Mouse (Mus musculus) kidney, embryonic 16.5 days (tissue): ENCODE results near the gene Gm20388. TPM values are rescaled to one million over a fixed set of nuclear protein-coding genes. Genes with fewer than 3 reads are reported as not detected.

ENCODE experiments used
- ATAC-seq: fragments of 200-750 bp; cut with Nextera tagmentation; 2 replicates; pipeline ENCODE4 v1.8.0; 2017; ENCODE audit warnings: moderate TSS enrichment; ENCODE audit not compliant: low FRiP score, low TSS enrichment
- H3K27ac ChIP-seq: fragments of 300-500 bp; sonication (generic); 2 replicates; pipeline ENCODE4 v1.5.1; 2014; ENCODE audit warnings: low read length
- H3K27me3 ChIP-seq: fragments of 300-500 bp; sonication (generic); 2 replicates; pipeline ENCODE4 v1.6.1; 2014; ENCODE audit warnings: low read length, control low read depth, mixed read lengths; ENCODE audit not compliant: insufficient read depth
- H3K36me3 ChIP-seq: fragments of 300-500 bp; sonication (generic); 2 replicates; pipeline ENCODE4 v1.6.1; 2014; ENCODE audit warnings: low read length, control low read depth, mixed read lengths; ENCODE audit not compliant: insufficient read depth
- H3K4me1 ChIP-seq: fragments of 300-500 bp; sonication (generic); 2 replicates; pipeline ENCODE4 v1.6.1; 2014; ENCODE audit warnings: low read length, control low read depth, mixed read lengths; ENCODE audit not compliant: insufficient read depth
- H3K4me2 ChIP-seq: fragments of 300-500 bp; sonication (generic); replicated peaks from 2 replicates; pipeline ENCODE4 v1.6.1; 2014; ENCODE audit warnings: low read depth, low read length
- H3K4me3 ChIP-seq: fragments of 300-500 bp; sonication (generic); 2 replicates; pipeline ENCODE4 v1.5.1; 2014; ENCODE audit warnings: mild to moderate bottlenecking, low read length
- H3K9ac ChIP-seq: fragments of 300-500 bp; sonication (generic); replicated peaks from 2 replicates; pipeline ENCODE4 v1.6.1; 2014; ENCODE audit warnings: low read length
- H3K9me3 ChIP-seq: fragments of 300-500 bp; sonication (generic); 2 replicates; pipeline ENCODE4 v1.6.1; 2016; ENCODE audit warnings: low read length, control low read depth
- WGBS: fragments of 180-500 bp; shearing (Covaris S2); extraction: QIAGEN DNeasy Blood & Tissue Kit; methylation state at CpG from one replicate; pipeline ENCODE4 v1.1.7; 2014; 5-methylcytosine and 5-hydroxymethylcytosine counted together
- polyA plus RNA-seq: library from polyadenylated mRNA; unstranded; fragments of >200 nt; fragmentation: Nextera tagmentation; extraction: Ambion mirVana; gene quantifications from 2 replicates; pipeline ENCODE4 v1.2.1, GENCODE M21; 2015

Gm20388 gene
- polyA plus RNA-seq, 1 experiment from 2014 or later, result 7.7 TPM

DNA sequence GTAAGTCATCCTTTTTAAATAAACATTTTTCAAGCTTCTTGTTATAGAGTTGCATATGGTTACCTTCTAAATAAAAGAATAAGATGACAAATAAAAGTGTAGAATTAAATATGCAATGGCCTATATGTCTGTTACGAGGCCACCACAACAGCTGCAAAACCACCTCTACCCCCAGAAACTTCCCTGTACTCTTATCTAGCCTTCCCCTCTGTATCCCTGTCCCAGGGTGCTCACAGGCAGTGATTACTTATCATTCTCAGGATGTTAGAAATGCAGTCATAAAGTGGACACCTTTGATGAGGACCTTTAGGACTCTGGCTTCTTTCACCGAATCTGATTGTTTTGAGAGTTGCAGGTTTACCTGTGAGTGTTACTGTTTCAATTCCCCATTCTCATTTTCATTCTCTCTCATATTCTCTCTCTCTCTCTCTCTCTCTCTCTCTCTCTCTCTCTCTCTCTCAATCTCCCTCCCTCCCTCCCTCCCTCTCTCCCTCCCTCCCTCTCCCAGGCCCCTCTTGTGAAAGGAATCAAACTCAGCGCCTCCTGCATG, 1932.6 kb downstream of the Gm20388 start:
- H3K9ac ChIP-seq, result no peak overlapping the region
- no peaks in the 10 kb centered on the region for H3K36me3 ChIP-seq
- WGBS, result 68% methylated on average over 3 of the region's 3 CpGs
- no peak overlapping the region for H3K4me2 ChIP-seq
- H3K9me3 ChIP-seq, result no peaks in the 10 kb centered on the region
- H3K4me3 ChIP-seq, result no peak overlapping the region
- no peak overlapping the region for H3K27ac ChIP-seq
- no peaks in the 10 kb centered on the region for H3K27me3 ChIP-seq
- H3K4me1 ChIP-seq, result no peaks in the 10 kb centered on the region
- no peak for ATAC-seq

DNA sequence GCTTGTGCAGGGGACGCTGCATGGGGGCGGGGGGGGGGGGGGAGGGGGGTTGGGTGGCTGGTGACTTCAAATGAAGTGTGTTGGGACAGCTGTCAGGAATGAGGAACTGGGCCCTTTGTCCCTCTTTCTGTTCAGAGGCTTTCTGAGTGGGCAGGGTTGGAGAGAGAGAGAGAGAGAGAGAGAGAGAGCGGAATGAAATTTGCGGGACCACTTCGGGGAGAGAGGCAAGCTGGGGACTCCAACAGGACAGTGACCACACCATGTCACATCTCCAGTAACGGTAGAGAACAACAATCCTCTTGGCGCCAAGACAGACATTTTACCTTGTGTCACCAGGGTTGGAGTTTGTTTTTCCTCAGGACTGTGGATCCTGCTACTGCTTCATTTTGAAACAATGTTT, 1934.1 kb downstream of the Gm20388 start:
- H3K9me3 ChIP-seq, result no peaks in the 10 kb centered on the region
- H3K4me2 ChIP-seq, result no peak overlapping the region
- no peaks in the 10 kb centered on the region for H3K36me3 ChIP-seq

DNA sequence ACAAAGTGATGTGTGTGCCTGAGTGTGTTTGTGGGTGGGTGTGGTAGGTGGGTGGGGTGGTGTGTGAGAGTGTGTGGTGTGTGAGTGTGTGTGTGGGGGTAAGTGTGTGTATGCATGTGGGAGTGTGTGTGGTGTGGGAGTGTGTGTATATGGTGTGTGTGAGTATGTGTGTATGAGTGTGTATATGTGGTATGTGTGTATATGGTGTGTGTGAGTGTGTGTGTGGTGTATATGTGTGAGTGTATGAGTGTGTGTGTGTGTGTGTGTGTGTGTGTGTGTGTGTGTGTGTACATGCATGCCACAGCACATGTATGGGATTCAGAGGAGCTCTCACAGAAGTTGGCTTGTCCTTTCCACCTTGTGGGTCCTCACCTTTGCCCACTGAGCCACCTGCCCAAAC, 1936.2 kb downstream of the Gm20388 start:
- 0 out of 2 replicates have a peak, but pooled peaks cover 2% of the 10 kb centered on the region for H3K27me3 ChIP-seq
- H3K36me3 ChIP-seq, result no peaks in the 10 kb centered on the region

More for the DNA sequence above, 1934.1 kb downstream of the Gm20388 start:
- no peaks in the 10 kb centered on the region for H3K27me3 ChIP-seq
- no peak overlapping the region for H3K9ac ChIP-seq
- no peak for ATAC-seq
- WGBS, result 65% methylated on average over 6 of the region's 7 CpGs
- H3K27ac ChIP-seq, result no peak overlapping the region
- no peak overlapping the region for H3K4me3 ChIP-seq
- no peaks in the 10 kb centered on the region for H3K4me1 ChIP-seq

DNA sequence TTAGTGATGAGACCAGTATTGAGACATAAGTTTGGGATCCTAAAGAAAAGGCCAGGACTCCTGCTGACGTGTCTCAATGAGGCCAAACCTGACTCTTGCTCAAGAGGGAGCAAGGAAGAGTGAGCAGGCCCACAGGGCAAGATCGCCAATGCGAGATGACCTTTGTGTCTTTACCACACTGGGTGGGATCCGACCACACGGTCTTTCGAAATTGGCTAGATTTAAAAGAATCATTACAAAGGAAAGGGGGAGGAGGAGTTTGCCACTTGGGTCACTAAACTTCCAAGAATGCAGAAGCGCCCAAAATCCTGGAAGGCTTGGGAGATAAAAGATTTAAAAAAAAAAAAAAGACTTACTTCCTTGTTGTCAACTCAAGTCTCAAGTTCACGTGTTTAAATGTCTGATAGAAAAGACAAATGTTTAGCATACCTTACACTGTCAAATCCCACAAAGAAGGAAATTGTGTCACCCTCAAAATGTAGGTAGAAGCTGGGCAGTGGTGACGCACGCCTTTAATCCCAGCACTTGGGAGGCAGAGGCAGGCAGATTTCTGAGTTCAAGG, 1936.7 kb downstream of the Gm20388 start:
- Histone ChIP-seq H3K4me1 (peaks cover 6% of the 10 kb centered on the region; the same call in 1 of the 2 replicates), H3K4me2 (no peak overlapping the region), H3K9ac (no peak overlapping the region), H3K27me3 (0 out of 2 replicates have a peak, but pooled peaks cover 2% of the 10 kb centered on the region), H3K4me3 (no peak overlapping the region), H3K36me3 (no peaks in the 10 kb centered on the region), H3K9me3 (no peaks in the 10 kb centered on the region), H3K27ac (no peak overlapping the region)
- WGBS, result 70% methylated on average over 10 of the region's 10 CpGs
- no peak for ATAC-seq

More for the DNA sequence above, 1936.2 kb downstream of the Gm20388 start:
- Histone ChIP-seq H3K9me3 (no peaks in the 10 kb centered on the region), H3K9ac (no peak overlapping the region), H3K4me1 (peaks cover 6% of the 10 kb centered on the region; the same call in 1 of the 2 replicates), H3K4me2 (no peak overlapping the region), H3K27ac (no peak overlapping the region), H3K4me3 (no peak overlapping the region)
- ATAC-seq, result no peak

DNA sequence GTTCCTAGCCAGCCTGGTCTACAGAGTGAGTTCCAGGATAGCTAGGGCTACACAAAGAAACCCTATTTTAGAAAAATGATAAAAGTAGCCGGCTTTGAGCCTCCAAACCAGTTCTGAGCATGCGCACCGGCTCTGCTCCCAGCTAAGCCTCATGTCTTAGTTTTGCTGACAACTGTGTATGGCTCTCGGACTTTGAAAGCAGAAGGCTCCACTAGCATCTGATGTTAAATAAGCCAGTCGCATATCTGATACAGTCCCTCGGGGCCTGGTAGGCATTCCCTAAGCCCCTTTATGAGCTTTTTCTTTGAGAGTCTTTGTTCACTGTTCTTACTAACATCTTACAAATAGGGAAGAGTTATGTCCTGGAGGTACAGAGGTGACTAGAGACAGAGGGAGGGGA, 1937.3 kb downstream of the Gm20388 start:
- Histone ChIP-seq H3K36me3 (no peaks in the 10 kb centered on the region), H3K4me2 (no peak overlapping the region), H3K4me3 (no peak overlapping the region), H3K9ac (no peak overlapping the region), H3K27me3 (0 out of 2 replicates have a peak, but pooled peaks cover 2% of the 10 kb centered on the region), H3K27ac (no peak overlapping the region), H3K9me3 (no peaks in the 10 kb centered on the region), H3K4me1 (peaks cover 6% of the 10 kb centered on the region; the same call in 1 of the 2 replicates)
- ATAC-seq, result no peak
- 61% methylated on average over 6 of the region's 6 CpGs for WGBS

DNA sequence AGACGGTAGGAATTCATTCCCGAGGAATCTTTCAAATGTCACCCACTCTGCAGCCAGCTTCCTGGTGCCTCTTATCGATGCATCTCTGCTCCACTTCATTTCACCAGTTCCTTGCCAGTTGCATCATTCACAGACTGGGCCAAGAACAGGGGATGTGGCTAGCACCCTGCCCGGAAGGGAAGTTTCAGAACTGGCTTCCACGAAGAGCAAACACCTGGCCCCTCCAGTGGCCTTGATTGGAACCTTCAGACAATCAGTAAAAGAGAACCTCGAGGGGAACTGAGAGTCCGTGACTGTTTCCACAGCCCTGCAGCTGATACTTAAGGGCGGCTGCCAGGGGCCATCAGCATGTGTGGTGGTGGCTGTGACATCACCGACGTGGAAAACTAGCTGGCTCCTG, 1937.9 kb downstream of the Gm20388 start:
- WGBS, result 54% methylated on average over 10 of the region's 10 CpGs
- no peak for ATAC-seq

DNA sequence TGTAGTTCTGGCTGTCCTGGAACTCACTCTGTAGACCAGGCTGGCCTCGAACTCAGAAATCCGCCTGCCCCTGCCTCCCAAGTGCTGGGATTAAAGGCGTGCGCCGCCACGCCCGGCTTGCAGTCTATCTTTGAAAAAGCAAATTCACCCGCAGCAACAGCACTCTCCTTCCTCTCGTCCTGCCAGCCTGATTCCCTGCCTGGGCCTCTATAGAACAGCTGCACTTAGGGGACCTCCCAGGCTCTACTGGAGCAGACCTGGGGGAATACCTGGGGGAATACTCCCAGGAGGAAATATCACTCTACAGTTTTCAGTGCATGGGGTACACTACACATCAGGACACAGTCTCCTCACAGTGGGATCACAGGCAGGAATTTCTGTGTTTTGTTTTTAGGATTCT, 1938.7 kb downstream of the Gm20388 start:
- Histone ChIP-seq H3K9ac (no peak overlapping the region), H3K9me3 (no peaks in the 10 kb centered on the region), H3K27me3 (0 out of 2 replicates have a peak, but pooled peaks cover 2% of the 10 kb centered on the region), H3K27ac (no peak overlapping the region), H3K4me2 (no peak overlapping the region), H3K36me3 (no peaks in the 10 kb centered on the region), H3K4me3 (no peak overlapping the region), H3K4me1 (peaks cover 6% of the 10 kb centered on the region; the same call in 1 of the 2 replicates)
- ATAC-seq, result no peak
- WGBS, result 66% methylated on average over 9 of the region's 9 CpGs

More for the DNA sequence above, 1937.9 kb downstream of the Gm20388 start:
- H3K4me2 ChIP-seq, result no peak overlapping the region
- no peaks in the 10 kb centered on the region for H3K9me3 ChIP-seq
- H3K9ac ChIP-seq, result no peak overlapping the region
- H3K36me3 ChIP-seq, result no peaks in the 10 kb centered on the region
- H3K27ac ChIP-seq, result no peak overlapping the region
- no peak overlapping the region for H3K4me3 ChIP-seq
- 0 out of 2 replicates have a peak, but pooled peaks cover 2% of the 10 kb centered on the region for H3K27me3 ChIP-seq
- peaks cover 6% of the 10 kb centered on the region; the same call in 1 of the 2 replicates for H3K4me1 ChIP-seq

DNA sequence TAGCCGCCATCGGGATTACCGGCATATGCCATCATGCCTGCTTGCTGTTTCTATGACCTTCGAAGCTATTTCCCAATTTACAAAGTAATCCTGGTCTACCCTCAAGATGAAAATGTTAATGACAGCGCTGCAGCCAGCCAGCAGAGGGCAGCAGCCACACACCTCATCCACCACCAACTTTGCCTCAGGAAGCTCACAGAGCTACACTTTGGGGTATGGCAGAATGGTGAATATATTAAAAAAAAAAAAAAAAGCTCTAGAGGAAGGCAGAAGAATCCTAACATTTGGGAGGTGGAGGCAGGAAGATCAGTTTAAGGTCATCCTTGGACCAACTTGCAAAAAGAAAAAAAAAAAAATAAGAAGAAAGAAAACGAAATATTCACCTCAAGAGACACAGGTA, 1939.4 kb downstream of the Gm20388 start:
- Histone ChIP-seq H3K4me1 (peaks cover 6% of the 10 kb centered on the region; the same call in 1 of the 2 replicates), H3K9me3 (no peaks in the 10 kb centered on the region), H3K27me3 (0 out of 2 replicates have a peak, but pooled peaks cover 2% of the 10 kb centered on the region), H3K9ac (no peak overlapping the region), H3K36me3 (no peaks in the 10 kb centered on the region), H3K4me3 (no peak overlapping the region), H3K27ac (no peak overlapping the region), H3K4me2 (no peak overlapping the region)
- 11% methylated on average over 6 of the region's 6 CpGs for WGBS
- no peak for ATAC-seq

DNA sequence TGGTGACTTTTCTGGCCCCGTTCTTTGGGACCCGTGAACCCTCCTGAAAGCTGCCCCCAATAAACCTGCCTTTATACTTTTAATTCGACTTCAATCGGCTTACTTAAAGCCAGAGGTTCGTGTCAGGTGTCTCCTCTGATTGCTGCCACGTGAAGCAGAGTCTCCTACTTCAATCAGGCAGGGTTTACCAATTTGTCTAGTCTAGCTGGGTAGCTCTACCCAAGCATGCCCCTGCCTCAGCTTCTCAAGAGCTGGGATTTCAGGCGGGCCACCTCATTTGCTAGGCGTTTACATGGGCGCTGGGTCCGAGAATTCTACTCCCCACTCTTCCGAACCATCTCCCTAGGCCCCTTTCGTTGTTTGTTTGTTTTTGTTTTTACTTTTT, 1939.8 kb downstream of the Gm20388 start:
- no peak for ATAC-seq
- Histone ChIP-seq H3K36me3 (no peaks in the 10 kb centered on the region), H3K9me3 (no peaks in the 10 kb centered on the region), H3K4me3 (peak overlapping the region; percentile 32), H3K27ac (no peak overlapping the region), H3K27me3 (0 out of 2 replicates have a peak, but pooled peaks cover 2% of the 10 kb centered on the region), H3K9ac (peak overlapping the region; percentile 69; the same call in 1 of the 2 replicates), H3K4me2 (peak overlapping the region; percentile 63), H3K4me1 (peaks cover 6% of the 10 kb centered on the region; the same call in 1 of the 2 replicates)
- 48% methylated on average over 12 of the region's 12 CpGs for WGBS

DNA sequence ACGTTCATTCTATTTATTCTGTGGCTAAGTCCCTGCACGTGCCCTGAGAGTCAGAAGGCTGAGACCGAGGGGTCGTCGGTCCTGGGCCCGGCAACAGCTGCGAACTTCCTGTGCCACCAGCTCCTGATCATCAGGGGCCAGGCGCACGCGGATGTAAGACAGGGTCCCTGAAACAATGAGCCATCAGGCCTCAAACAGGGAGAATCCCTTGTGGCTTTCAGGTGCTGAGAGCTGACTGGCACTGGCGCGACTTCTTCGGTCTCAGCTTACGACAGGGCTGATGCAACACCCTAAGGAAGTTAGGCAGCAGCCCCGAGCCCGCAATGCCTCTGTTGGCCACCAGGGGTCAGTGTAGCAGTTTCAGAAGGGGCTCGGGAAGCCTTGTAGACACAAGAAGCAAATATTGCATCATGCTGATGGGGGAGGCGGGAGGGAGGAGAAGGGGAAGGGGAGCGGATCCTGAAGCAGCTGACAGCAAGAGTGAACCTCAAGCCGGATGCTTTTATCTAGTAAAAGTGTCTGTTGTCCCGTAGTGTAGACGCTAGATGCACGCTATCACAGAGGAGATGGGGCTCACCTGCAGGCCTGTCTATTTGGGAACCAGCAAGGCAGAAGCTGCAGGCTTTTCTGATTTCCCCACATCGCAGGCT, 1940.3 kb downstream of the Gm20388 start:
- peak overlapping the region; percentile 63 for H3K4me2 ChIP-seq
- peak overlapping the region; percentile 69 for H3K9ac ChIP-seq
- no peaks in the 10 kb centered on the region for H3K9me3 ChIP-seq
- H3K27ac ChIP-seq, result no peak overlapping the region
- 5% methylated on average over 24 of the region's 24 CpGs for WGBS
- 0 out of 2 replicates have a peak, but pooled peaks cover 2% of the 10 kb centered on the region for H3K27me3 ChIP-seq
- peak overlapping the region; percentile 32 for H3K4me3 ChIP-seq
- H3K4me1 ChIP-seq, result peaks cover 6% of the 10 kb centered on the region; the same call in 1 of the 2 replicates
- H3K36me3 ChIP-seq, result no peaks in the 10 kb centered on the region
- ATAC-seq, result peak; percentile 81
